Mouse (Mus musculus) MEL (cell line): ENCODE measurements at regions not wholly inside any gene's neighbourhood (a gene's known extent, or its start where the extent isn't known, plus 50 kb on each side); places are given as distances from the start of the nearest gene placed in this dataset.

ENCODE experiments used
- DNase-seq: peaks from one replicate; pipeline ENCODE4 v3.0.0; 2011; ENCODE audit warnings: low read depth, low spot score
- H3K27ac ChIP-seq: 2 replicates; pipeline ENCODE4 v1.5.1; 2012; ENCODE audit warnings: low read depth, mild to moderate bottlenecking, control low read depth, low read length, moderate library complexity; ENCODE audit not compliant: control insufficient read depth
- H3K27me3 ChIP-seq, 2 experiments: fragments of 150-350 bp in 1 of 2; sonication (generic) in 1 of 2; 2 replicates each; pipeline ENCODE4 v1.6.1; 2012; ENCODE audit warnings: low read length in 2 of 2, mild to moderate bottlenecking in 2 of 2, improper control_type of control experiment in 1 of 2, moderate library complexity in 1 of 2; ENCODE audit not compliant: insufficient read depth in 2 of 2, control insufficient read depth in 1 of 2
- H3K36me3 ChIP-seq, 2 experiments: 2 replicates each; pipeline ENCODE4 v1.6.1; 2012 to 2014; ENCODE audit warnings: low read length in 2 of 2, improper control_type of control experiment in 1 of 2, inconsistent platforms in 1 of 2, mild to moderate bottlenecking in 1 of 2; ENCODE audit not compliant: insufficient read depth in 2 of 2, control insufficient read depth in 1 of 2
- H3K4me1 ChIP-seq, 2 experiments: fragments of 150-350 bp in 1 of 2; sonication (generic) in 1 of 2; 2 replicates each; pipeline ENCODE4 v1.6.1; 2012; ENCODE audit warnings: low read length in 2 of 2, improper control_type of control experiment in 1 of 2, mild to moderate bottlenecking in 1 of 2; ENCODE audit not compliant: insufficient read depth in 2 of 2, control insufficient read depth in 1 of 2
- H3K4me3 ChIP-seq, 2 experiments: fragments of 150-350 bp in 1 of 2; sonication (generic) in 1 of 2; 2 replicates each; pipeline ENCODE4 v1.5.1; 2012; ENCODE audit warnings: low read depth in 2 of 2, low read length in 2 of 2, mild to moderate bottlenecking in 2 of 2, moderate library complexity in 2 of 2, control low read depth in 1 of 2, improper control_type of control experiment in 1 of 2; ENCODE audit not compliant: control insufficient read depth in 1 of 2, insufficient read depth in 1 of 2
- H3K79me2 ChIP-seq: 2 replicates; pipeline ENCODE4 v1.6.1; 2012; ENCODE audit warnings: mild to moderate bottlenecking, low read length, moderate library complexity; ENCODE audit not compliant: control insufficient read depth, poor library complexity, insufficient read depth
- H3K9ac ChIP-seq: 2 replicates; pipeline ENCODE4 v1.6.1; 2012; ENCODE audit warnings: low read depth, mild to moderate bottlenecking, control low read depth, low read length, moderate library complexity; ENCODE audit not compliant: control insufficient read depth, poor library complexity, severe bottlenecking
- H3K9me3 ChIP-seq: fragments of 150-350 bp; sonication (generic); replicated peaks from 2 replicates; pipeline ENCODE4 v1.6.1; 2012; ENCODE audit warnings: mild to moderate bottlenecking, low read length, improper control_type of control experiment, moderate library complexity; ENCODE audit not compliant: insufficient read depth
- BHLHE40 ChIP-seq: IDR thresholded peaks from 2 replicates; pipeline ENCODE4 v1.6.1; 2012; ENCODE audit warnings: low read depth, mild to moderate bottlenecking, inconsistent platforms, low read length, improper control_type of control experiment, borderline replicate concordance
- CHD1 ChIP-seq: IDR thresholded peaks from 2 replicates; pipeline ENCODE4 v1.6.1; 2012; ENCODE audit warnings: low read depth, mild to moderate bottlenecking, inconsistent platforms, low read length, improper control_type of control experiment
- CHD2 ChIP-seq: IDR thresholded peaks from 2 replicates; pipeline ENCODE4 v1.6.1; 2011; ENCODE audit warnings: low read length, improper control_type of control experiment
- ELF1 ChIP-seq: IDR thresholded peaks from 2 replicates; pipeline ENCODE4 v1.6.1; 2014; ENCODE audit warnings: low read depth, mild to moderate bottlenecking, inconsistent platforms, low read length, improper control_type of control experiment, moderate library complexity
- GABPA ChIP-seq: IDR thresholded peaks from 2 replicates; pipeline ENCODE4 v1.6.1; 2012; ENCODE audit warnings: low read depth, mild to moderate bottlenecking, inconsistent platforms, low read length, improper control_type of control experiment, moderate library complexity
- GATA1 ChIP-seq: IDR thresholded peaks from 2 replicates; pipeline ENCODE4 v1.6.1; 2011; ENCODE audit warnings: low read depth, low read length, improper control_type of control experiment
- HCFC1 ChIP-seq: IDR thresholded peaks from 2 replicates; pipeline ENCODE4 v1.6.1; 2012; ENCODE audit warnings: low read depth, mild to moderate bottlenecking, inconsistent platforms, low read length, improper control_type of control experiment, moderate library complexity
- JUND ChIP-seq: IDR thresholded peaks from 2 replicates; pipeline ENCODE4 v1.6.1; 2011; ENCODE audit warnings: low read depth, mild to moderate bottlenecking, improper control_type of control experiment, low read length
- MAFK ChIP-seq: IDR thresholded peaks from 2 replicates; pipeline ENCODE4 v1.6.1; 2011; ENCODE audit warnings: low read depth, mild to moderate bottlenecking, low read length, improper control_type of control experiment, borderline replicate concordance
- MAX ChIP-seq: IDR thresholded peaks from 2 replicates; pipeline ENCODE4 v1.6.1; 2011; ENCODE audit warnings: low read length, improper control_type of control experiment
- MAZ ChIP-seq: IDR thresholded peaks from 2 replicates; pipeline ENCODE4 v1.6.1; 2012; ENCODE audit warnings: low read depth, mild to moderate bottlenecking, inconsistent platforms, low read length, improper control_type of control experiment
- MXI1 ChIP-seq: IDR thresholded peaks from 2 replicates; pipeline ENCODE4 v1.6.1; 2011; ENCODE audit warnings: mild to moderate bottlenecking, low read depth, low read length, improper control_type of control experiment
- POLR2AphosphoS5 ChIP-seq: IDR thresholded peaks from 2 replicates; pipeline ENCODE4 v1.6.1; 2012; ENCODE audit warnings: low read depth, borderline replicate concordance, mild to moderate bottlenecking, inconsistent platforms, low read length, moderate library complexity, mixed read lengths
- RAD21 ChIP-seq: IDR thresholded peaks from 2 replicates; pipeline ENCODE4 v1.6.1; 2011; ENCODE audit warnings: mild to moderate bottlenecking, low read depth, low read length, improper control_type of control experiment
- RCOR1 ChIP-seq: IDR thresholded peaks from 2 replicates; pipeline ENCODE4 v1.6.1; 2012; ENCODE audit warnings: low read depth, mild to moderate bottlenecking, inconsistent platforms, low read length, improper control_type of control experiment
- UBTF ChIP-seq: IDR thresholded peaks from 2 replicates; pipeline ENCODE4 v1.6.1; 2012; ENCODE audit warnings: low read depth, mild to moderate bottlenecking, inconsistent platforms, low read length, improper control_type of control experiment, moderate library complexity, borderline replicate concordance; ENCODE audit not compliant: insufficient read depth
- ZC3H11A ChIP-seq: IDR thresholded peaks from 2 replicates; pipeline ENCODE4 v1.6.1; 2012; ENCODE audit warnings: low read depth, mild to moderate bottlenecking, inconsistent platforms, low read length, improper control_type of control experiment
- ZNF384 ChIP-seq: IDR thresholded peaks from 2 replicates; pipeline ENCODE4 v1.6.1; 2012; ENCODE audit warnings: low read depth, mild to moderate bottlenecking, inconsistent platforms, low read length, improper control_type of control experiment

DNA sequence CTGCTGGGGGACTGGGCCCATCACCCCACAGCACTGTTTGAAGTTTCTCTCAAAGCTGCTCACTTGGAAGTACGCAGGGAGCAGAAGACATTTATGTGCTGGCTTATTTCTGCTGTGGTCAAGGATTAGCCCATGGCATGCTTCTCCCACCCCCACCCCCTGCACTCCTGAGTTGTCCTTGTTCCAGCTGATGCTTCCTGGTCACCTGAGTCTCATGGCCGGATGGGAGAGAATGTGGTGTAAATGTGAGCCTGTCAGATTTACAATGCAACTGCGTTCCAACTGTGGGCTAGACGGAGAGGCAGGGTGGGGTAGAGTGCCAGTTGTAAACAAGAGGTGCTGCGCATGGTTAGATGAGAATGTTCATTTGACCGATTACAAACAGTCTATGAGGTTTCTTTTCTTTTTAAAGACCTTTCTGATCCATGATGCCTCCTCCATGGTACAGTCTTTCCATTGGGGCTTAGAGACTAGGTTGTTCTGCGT lies 208.1 kb downstream of the Ktn1 start:
- no peak overlapping the region for H3K27ac ChIP-seq
- H3K27me3 ChIP-seq: no peaks in the 10 kb centered on the region
- TF ChIP-seq MXI1: no peak
- no peaks in the 10 kb centered on the region for H3K79me2 ChIP-seq
- no peak for DNase-seq
- no peaks in the 10 kb centered on the region for H3K36me3 ChIP-seq
- no peaks in the 10 kb centered on the region for H3K4me1 ChIP-seq
- H3K4me3 ChIP-seq: no peak overlapping the region
- no peak overlapping the region for H3K9ac ChIP-seq
- H3K9me3 ChIP-seq: no peaks in the 10 kb centered on the region

DNA sequence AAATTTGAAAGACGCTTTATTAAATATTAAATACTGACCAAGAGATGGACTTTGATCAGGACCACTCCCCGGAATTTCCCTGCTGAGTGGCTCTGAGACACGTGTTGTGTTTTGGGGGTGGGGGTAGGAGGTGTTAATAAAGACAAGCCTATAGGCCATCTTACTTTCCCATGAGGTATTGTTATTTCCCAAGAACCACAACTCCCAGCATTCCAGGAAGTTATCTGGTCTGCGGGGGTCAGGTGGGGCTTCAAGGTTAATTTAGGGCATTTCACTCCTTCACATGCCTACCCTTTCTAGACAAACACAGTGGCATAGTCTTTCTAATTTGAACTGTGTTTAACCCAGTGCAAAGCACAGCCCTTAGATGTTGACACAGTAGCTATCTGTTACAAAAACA lies 209.0 kb downstream of the Ktn1 start:
- H3K36me3 ChIP-seq: no peaks in the 10 kb centered on the region
- H3K27me3 ChIP-seq: no peaks in the 10 kb centered on the region
- no peak overlapping the region for H3K9ac ChIP-seq
- no peaks in the 10 kb centered on the region for H3K9me3 ChIP-seq
- no peak for DNase-seq
- H3K79me2 ChIP-seq: no peaks in the 10 kb centered on the region
- no peak for TF ChIP-seq MAX
- TF ChIP-seq UBTF: no peak
- no peak for TF ChIP-seq JUND
- TF ChIP-seq GATA1: no peak
- no peak for TF ChIP-seq CHD2
- TF ChIP-seq BHLHE40: no peak
- no peak for TF ChIP-seq ZC3H11A
- TF ChIP-seq HCFC1: no peak
- TF ChIP-seq MAFK: no peak
- no peak for TF ChIP-seq MAZ
- no peak for TF ChIP-seq RCOR1
- TF ChIP-seq MXI1: no peak
- TF ChIP-seq CHD1: no peak
- TF ChIP-seq ELF1: no peak
- TF ChIP-seq POLR2AphosphoS5: no peak
- TF ChIP-seq RAD21: no peak
- no peak for TF ChIP-seq GABPA
- no peak for TF ChIP-seq ZNF384
- H3K27ac ChIP-seq: no peak overlapping the region
- no peaks in the 10 kb centered on the region; a peak in 1 of 4 replicates for H3K4me1 ChIP-seq
- H3K4me3 ChIP-seq: no peak overlapping the region
